Mouse (Mus musculus) C2C12 (cell line): ENCODE data around the gene Ppp1r12b.

Source experiments
- CEBPB ChIP-seq: IDR thresholded peaks from one replicate; pipeline ENCODE4 v1.6.1; 2011; ENCODE audit warnings: low read depth, mild to moderate bottlenecking, control low read depth, moderate library complexity
- CTCF ChIP-seq: IDR thresholded peaks from one replicate; pipeline ENCODE4 v1.5.1; 2011; ENCODE audit not compliant: control insufficient read depth, insufficient read depth, insufficient read length
- MAX ChIP-seq: IDR thresholded peaks from one replicate; pipeline ENCODE4 v1.6.1; 2011; ENCODE audit warnings: mild to moderate bottlenecking, control low read depth
- MYOD1 ChIP-seq: IDR thresholded peaks from one replicate; pipeline ENCODE4 v1.6.1; 2011; ENCODE audit warnings: low read depth; ENCODE audit not compliant: control insufficient read depth, insufficient read length
- MYOG ChIP-seq: IDR thresholded peaks from one replicate; pipeline ENCODE4 v1.6.1; 2011; ENCODE audit not compliant: control insufficient read depth, insufficient read length; ENCODE audit errors: extremely low read depth
- USF1 ChIP-seq: IDR thresholded peaks from one replicate; pipeline ENCODE4 v1.6.1; 2011; ENCODE audit warnings: low read depth, mild to moderate bottlenecking, control low read depth, moderate library complexity

DNA sequence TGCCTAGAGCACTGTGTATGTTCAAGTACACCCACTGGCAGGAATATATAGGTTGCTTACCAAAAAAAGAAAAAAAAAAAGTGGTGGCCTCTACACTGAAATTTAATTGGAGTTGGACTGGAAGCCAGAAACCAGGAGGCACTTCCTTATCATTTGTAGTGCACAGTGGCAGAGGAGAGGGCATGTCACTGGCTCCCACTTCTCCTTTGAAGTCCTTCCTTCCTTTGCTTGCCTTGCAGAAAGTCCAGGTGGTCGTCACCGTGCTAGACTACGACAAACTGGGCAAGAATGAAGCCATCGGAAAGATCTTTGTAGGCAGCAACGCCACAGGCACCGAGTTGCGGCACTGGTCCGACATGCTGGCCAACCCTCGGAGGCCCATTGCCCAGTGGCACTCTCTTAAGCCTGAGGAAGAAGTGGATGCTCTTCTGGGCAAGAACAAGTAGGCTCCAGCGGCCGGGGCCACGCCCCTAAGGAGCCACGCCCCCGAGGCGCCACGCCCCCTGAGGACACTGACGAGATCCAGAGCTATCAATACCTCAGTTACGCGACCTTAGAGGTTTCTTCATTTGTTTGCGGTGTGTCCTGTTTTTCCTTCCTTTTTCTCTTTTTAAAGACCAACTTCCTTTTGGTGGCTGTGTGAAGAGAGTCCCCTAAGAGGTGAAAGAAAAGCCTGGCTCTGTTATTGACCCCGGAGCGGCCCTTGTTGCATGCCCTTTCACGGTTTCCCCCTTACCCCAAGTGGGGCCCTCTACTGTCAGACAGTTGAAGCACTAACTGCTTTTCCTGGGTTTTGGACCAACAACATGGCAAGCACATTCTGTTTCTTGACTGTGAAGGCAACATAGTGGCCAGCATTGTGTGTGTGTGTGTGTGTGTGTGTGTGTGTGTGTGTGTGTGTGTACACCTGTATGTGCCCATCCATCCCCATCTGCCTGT is 208.2 kb downstream of the Ppp1r12b start:
- TF ChIP-seq CTCF, result no peak
- no peak for TF ChIP-seq USF1
- TF ChIP-seq MAX, result no peak
- no peak for TF ChIP-seq CEBPB
- TF ChIP-seq MYOD1, result no peak
- no peak for TF ChIP-seq MYOG
